Mouse (Mus musculus) kidney, embryonic 15.5 days (tissue): ENCODE data around the gene Zfp184. TPM values are rescaled to one million over a fixed set of nuclear protein-coding genes. Genes with fewer than 3 reads are reported as not detected.
A peak's percentile ranks its signal among the peaks of the same experiment; 100 is the strongest.

Experiments used
- ATAC-seq: fragments of 200-750 bp; cut with Nextera tagmentation; replicated peaks from 2 replicates; pipeline ENCODE4 v1.8.0; 2017; ENCODE audit warnings: moderate TSS enrichment; ENCODE audit not compliant: low FRiP score
- H3K27ac ChIP-seq: fragments of 300-500 bp; sonication (generic); 2 replicates; pipeline ENCODE4 v1.5.1; 2015; ENCODE audit warnings: mild to moderate bottlenecking, inconsistent platforms
- H3K27me3 ChIP-seq: fragments of 300-500 bp; sonication (generic); 2 replicates; pipeline ENCODE4 v1.6.1; 2015; ENCODE audit warnings: inconsistent platforms
- H3K36me3 ChIP-seq: fragments of 300-500 bp; sonication (generic); 2 replicates; pipeline ENCODE4 v1.6.1; 2015; ENCODE audit warnings: inconsistent platforms
- H3K4me1 ChIP-seq: fragments of 300-500 bp; sonication (generic); 2 replicates; pipeline ENCODE4 v1.6.1; 2015; ENCODE audit warnings: inconsistent platforms
- H3K4me2 ChIP-seq: fragments of 300-500 bp; sonication (generic); 2 replicates; pipeline ENCODE4 v1.6.1; 2015; ENCODE audit warnings: moderate library complexity, mild to moderate bottlenecking, inconsistent platforms
- H3K4me3 ChIP-seq: fragments of 300-500 bp; sonication (generic); replicated peaks from 2 replicates; pipeline ENCODE4 v1.5.1; 2015; ENCODE audit warnings: mild to moderate bottlenecking, inconsistent platforms
- H3K9ac ChIP-seq: fragments of 300-500 bp; sonication (generic); 2 replicates; pipeline ENCODE4 v1.6.1; 2015; ENCODE audit warnings: mild to moderate bottlenecking, inconsistent platforms
- H3K9me3 ChIP-seq: fragments of 300-500 bp; sonication (generic); replicated peaks from 2 replicates; pipeline ENCODE4 v1.6.1; 2016; ENCODE audit warnings: inconsistent platforms
- WGBS: fragments of 180-500 bp; shearing (Covaris S2); methylation state at CpG from one replicate; pipeline ENCODE4 v1.1.7; 2015; ENCODE audit warnings: mixed read lengths; 5-methylcytosine and 5-hydroxymethylcytosine counted together
- polyA plus RNA-seq: library from polyadenylated mRNA; unstranded; fragments of >200 nt; fragmentation: Nextera tagmentation; extraction: Ambion mirVana; gene quantifications from 2 replicates; pipeline ENCODE4 v1.2.1, GENCODE M21; 2015

The Zfp184 gene
- polyA plus RNA-seq, 1 experiment from 2014 or later, result 12.1 TPM

- WGBS, result 6% methylated on average over 21 of the region's 21 CpGs
- Histone ChIP-seq H3K4me2 (peak overlapping the region; percentile 51), H3K9me3 (no peaks in the 10 kb centered on the region), H3K36me3 (no peaks in the 10 kb centered on the region), H3K4me3 (peak overlapping the region; percentile 31), H3K27ac (no peak overlapping the region), H3K4me1 (0 out of 2 replicates have a peak, but pooled peaks cover 9% of the 10 kb centered on the region), H3K27me3 (0 out of 2 replicates have a peak, but pooled peaks cover 3% of the 10 kb centered on the region), H3K9ac (no peak overlapping the region)
- no peak for ATAC-seq
Measured at GRCm38 (mm10) chr13:21924734-21925335, 20.1 kb upstream of the Zfp184 start.

GRCm38 (mm10) chr13:21930981-21931380 lies 13.9 kb upstream of the Zfp184 start:
- H3K27ac ChIP-seq, result no peak overlapping the region
- H3K4me2 ChIP-seq, result no peak overlapping the region
- no peak for ATAC-seq
- H3K9me3 ChIP-seq, result no peaks in the 10 kb centered on the region
- no peaks in the 10 kb centered on the region for H3K36me3 ChIP-seq
- H3K4me3 ChIP-seq, result no peak overlapping the region
- 25% methylated on average over 10 of the region's 10 CpGs for whole genome bisulfite sequencing
- H3K27me3 ChIP-seq, result no peaks in the 10 kb centered on the region
- no peak overlapping the region for H3K9ac ChIP-seq
- H3K4me1 ChIP-seq, result peaks cover 14% of the 10 kb centered on the region

- no peaks in the 10 kb centered on the region for H3K36me3 ChIP-seq
- no peak overlapping the region for H3K4me2 ChIP-seq
- H3K9me3 ChIP-seq, result no peaks in the 10 kb centered on the region
- no peak overlapping the region for H3K27ac ChIP-seq
- no peak for ATAC-seq
- WGBS, result 67% methylated on average over 6 of the region's 6 CpGs
- no peak overlapping the region for H3K9ac ChIP-seq
- no peaks in the 10 kb centered on the region for H3K27me3 ChIP-seq
- H3K4me1 ChIP-seq, result peaks cover 14% of the 10 kb centered on the region
- no peak overlapping the region for H3K4me3 ChIP-seq
Measured at GRCm38 (mm10) chr13:21931740-21932139, 13.2 kb upstream of the Zfp184 start.

- H3K9ac ChIP-seq, result no peak overlapping the region
- H3K36me3 ChIP-seq, result no peaks in the 10 kb centered on the region
- H3K4me1 ChIP-seq, result peaks cover 20% of the 10 kb centered on the region
- 0 out of 2 replicates have a peak overlapping the region, but pooled peaks have one; percentile 51 for H3K27ac ChIP-seq
- no peaks in the 10 kb centered on the region for H3K9me3 ChIP-seq
- H3K4me2 ChIP-seq, result peak overlapping the region; percentile 51
- H3K4me3 ChIP-seq, result peak overlapping the region; percentile 29
- H3K27me3 ChIP-seq, result no peaks in the 10 kb centered on the region
- WGBS, result 15% methylated on average over 28 of the region's 28 CpGs
- ATAC-seq, result no peak
Measured at GRCm38 (mm10) chr13:21933626-21934548, 11.0 kb upstream of the Zfp184 start.

- no peak overlapping the region for H3K4me3 ChIP-seq
- no peak overlapping the region for H3K9ac ChIP-seq
- H3K4me1 ChIP-seq, result peaks cover 17% of the 10 kb centered on the region
- H3K27me3 ChIP-seq, result no peaks in the 10 kb centered on the region
- no peaks in the 10 kb centered on the region for H3K9me3 ChIP-seq
- H3K27ac ChIP-seq, result peak overlapping the region; percentile 51; the same call in 1 of the 2 replicates
- 15% methylated on average over 17 of the region's 17 CpGs for WGBS
- peak overlapping the region; percentile 56 for H3K4me2 ChIP-seq
- H3K36me3 ChIP-seq, result no peaks in the 10 kb centered on the region
- no peak for ATAC-seq
Measured at GRCm38 (mm10) chr13:21934982-21935791, 9.7 kb upstream of the Zfp184 start.

GRCm38 (mm10) chr13:21935833-21936232 lies 9.1 kb upstream of the Zfp184 start:
- WGBS, result 3% methylated on average over 7 of the region's 7 CpGs
- H3K4me3 ChIP-seq, result peak overlapping the region; percentile 29
- no peak for ATAC-seq
- no peaks in the 10 kb centered on the region for H3K36me3 ChIP-seq
- H3K9me3 ChIP-seq, result no peaks in the 10 kb centered on the region
- H3K9ac ChIP-seq, result no peak overlapping the region
- H3K4me1 ChIP-seq, result peaks cover 17% of the 10 kb centered on the region
- H3K4me2 ChIP-seq, result peak overlapping the region; percentile 56
- no peaks in the 10 kb centered on the region for H3K27me3 ChIP-seq
- no peak overlapping the region for H3K27ac ChIP-seq

- WGBS, result 2% methylated on average over 17 of the region's 17 CpGs
- no peak overlapping the region for H3K9ac ChIP-seq
- no peaks in the 10 kb centered on the region for H3K9me3 ChIP-seq
- H3K27me3 ChIP-seq, result no peaks in the 10 kb centered on the region
- no peak overlapping the region for H3K27ac ChIP-seq
- peaks cover 17% of the 10 kb centered on the region for H3K4me1 ChIP-seq
- no peaks in the 10 kb centered on the region for H3K36me3 ChIP-seq
- peak; percentile 41 for ATAC-seq
- peak overlapping the region; percentile 56 for H3K4me2 ChIP-seq
- H3K4me3 ChIP-seq, result peak overlapping the region; percentile 38
Measured at GRCm38 (mm10) chr13:21936968-21937367, 7.9 kb upstream of the Zfp184 start.

- under 1% methylated on average over 19 of the region's 19 CpGs for WGBS
- H3K9ac ChIP-seq, result peak overlapping the region; percentile 37
Measured at GRCm38 (mm10) chr13:21940213-21940612, 4.7 kb upstream of the Zfp184 start.

GRCm38 (mm10) chr13:21940811-21941321 lies 4.0 kb upstream of the Zfp184 start:
- peak overlapping the region; percentile 61 for H3K4me3 ChIP-seq
- peak overlapping the region; percentile 37 for H3K9ac ChIP-seq
- H3K27ac ChIP-seq, result peak overlapping the region; percentile 79
- under 1% methylated on average over 16 of the region's 16 CpGs for WGBS
- H3K36me3 ChIP-seq, result no peaks in the 10 kb centered on the region
- peaks cover 8% of the 10 kb centered on the region; the same call in 1 of the 2 replicates for H3K4me1 ChIP-seq
- H3K9me3 ChIP-seq, result no peaks in the 10 kb centered on the region
- H3K27me3 ChIP-seq, result no peaks in the 10 kb centered on the region
- 0 out of 2 replicates have a peak, but pooled peaks have one; percentile 13 for ATAC-seq
- H3K4me2 ChIP-seq, result peak overlapping the region; percentile 62

More at GRCm38 (mm10) chr13:21940213-21940612, 4.7 kb upstream of the Zfp184 start:
- peaks cover 10% of the 10 kb centered on the region; the same call in 1 of the 2 replicates for H3K4me1 ChIP-seq
- H3K4me3 ChIP-seq, result peak overlapping the region; percentile 61
- peak; percentile 77 for ATAC-seq
- H3K4me2 ChIP-seq, result peak overlapping the region; percentile 62
- peak overlapping the region; percentile 79 for H3K27ac ChIP-seq
- H3K27me3 ChIP-seq, result no peaks in the 10 kb centered on the region
- no peaks in the 10 kb centered on the region for H3K9me3 ChIP-seq
- no peaks in the 10 kb centered on the region for H3K36me3 ChIP-seq

- Histone ChIP-seq H3K4me3 (no peak overlapping the region), H3K9ac (no peak overlapping the region), H3K9me3 (no peaks in the 10 kb centered on the region), H3K4me2 (no peak overlapping the region), H3K27me3 (no peaks in the 10 kb centered on the region), H3K4me1 (peaks cover 7% of the 10 kb centered on the region; the same call in 1 of the 2 replicates), H3K36me3 (peaks cover 4% of the 10 kb centered on the region), H3K27ac (no peak overlapping the region)
- 79% methylated on average over 1 of the region's 1 CpGs for WGBS
- no peak for ATAC-seq
Measured at GRCm38 (mm10) chr13:21943644-21944043, 1.2 kb upstream of the Zfp184 start.

GRCm38 (mm10) chr13:21944592-21944925 lies 335 bp upstream of the Zfp184 start:
- 2% methylated on average over 7 of the region's 7 CpGs for WGBS
- ATAC-seq, result no peak
- no peaks in the 10 kb centered on the region for H3K9me3 ChIP-seq
- peaks cover 13% of the 10 kb centered on the region for H3K36me3 ChIP-seq
- H3K4me2 ChIP-seq, result peak overlapping the region; percentile 75
- H3K4me3 ChIP-seq, result peak overlapping the region; percentile 80
- peak overlapping the region; percentile 78 for H3K9ac ChIP-seq
- peaks cover 7% of the 10 kb centered on the region; the same call in 1 of the 2 replicates for H3K4me1 ChIP-seq
- no peaks in the 10 kb centered on the region for H3K27me3 ChIP-seq
- peak overlapping the region; percentile 85 for H3K27ac ChIP-seq
